Mouse (Mus musculus) embryo, embryonic 9.5 days (tissue): ENCODE measurements around the gene Mgat4a.

Source experiments
- DNase-seq: peaks from one replicate; pipeline ENCODE4 v3.0.0-alpha.2; 2017; ENCODE audit errors: extremely low spot score

Gene Mgat4a

DNA sequence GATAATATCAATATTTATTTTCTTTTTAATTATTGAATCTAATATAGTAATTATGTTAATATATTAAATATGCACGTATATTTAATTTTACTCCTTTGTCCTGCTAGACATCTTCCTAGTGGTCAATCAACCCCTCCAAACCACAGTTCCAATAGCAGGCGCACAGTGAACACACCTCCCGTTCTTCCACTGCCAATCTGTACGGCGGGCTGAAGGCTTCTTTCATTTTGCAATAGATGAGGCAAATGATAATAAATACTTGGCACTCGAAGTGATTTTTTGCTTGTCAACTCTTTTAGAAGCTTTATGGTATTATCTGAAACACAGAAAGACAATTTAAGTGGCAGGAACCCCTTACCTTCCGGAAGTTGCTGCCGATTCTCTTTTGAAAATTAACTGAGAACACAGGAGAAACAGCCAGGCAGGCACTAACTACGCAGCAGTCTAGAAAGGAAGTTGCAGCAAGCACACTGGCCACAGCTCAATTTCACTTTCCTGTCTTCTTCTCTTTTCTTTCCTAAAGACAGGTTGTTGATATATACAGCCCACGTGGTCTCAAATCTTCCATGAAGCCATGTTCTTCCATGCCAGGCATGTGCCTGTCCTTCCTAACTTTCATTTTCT lies 45.0 kb downstream of the Mgat4a start:
- DNase-seq, result no peak

GRCm38 (mm10) chr1:37495104-37495503 lies 45.7 kb downstream of the Mgat4a start:
- DNase-seq, result no peak

DNA sequence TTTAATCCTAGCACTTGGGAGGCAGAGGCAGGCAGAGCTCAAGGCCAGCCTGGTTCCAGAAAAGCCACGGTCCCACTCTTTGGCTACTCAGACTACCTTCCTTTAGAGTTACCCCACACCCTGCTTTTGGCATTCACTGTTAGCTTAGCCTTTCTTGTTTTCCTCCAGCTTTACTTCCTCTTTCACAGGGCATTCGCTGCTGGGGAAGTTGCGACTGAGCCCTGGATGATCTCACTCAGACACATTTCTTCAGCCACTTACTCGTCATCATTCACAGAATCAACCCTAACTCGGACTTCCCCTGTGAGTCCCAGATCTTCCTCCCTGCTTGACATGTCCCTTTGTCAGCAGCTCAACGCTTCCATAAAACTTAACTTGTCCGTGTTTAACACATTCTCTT lies 49.1 kb downstream of the Mgat4a start:
- DNase-seq, result no peak

GRCm38 (mm10) chr1:37490691-37491212 lies 50.1 kb downstream of the Mgat4a start:
- no peak for DNase-seq

DNA sequence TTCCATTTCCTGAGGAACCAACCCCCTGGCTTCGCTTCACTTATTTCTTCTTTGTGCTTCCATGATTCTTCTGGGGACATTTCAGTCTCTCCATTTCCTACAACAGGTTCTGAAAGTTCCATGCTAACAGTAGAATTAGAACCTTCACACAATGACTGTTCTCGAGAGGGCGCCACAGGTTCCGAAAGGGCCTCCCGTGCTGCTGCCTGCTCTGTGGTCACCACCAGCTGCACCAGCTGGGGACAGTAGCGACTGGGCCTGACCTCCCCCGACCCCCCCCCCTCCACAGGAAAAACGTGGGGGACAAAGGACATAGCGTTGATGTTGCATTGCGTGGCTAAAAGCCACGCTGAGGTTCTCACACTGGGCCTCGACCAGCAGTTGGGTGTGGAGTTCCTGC lies 52.3 kb downstream of the Mgat4a start:
- no peak for DNase-seq

GRCm38 (mm10) chr1:37486994-37487393 lies 53.8 kb downstream of the Mgat4a start:
- no peak for DNase-seq

DNA sequence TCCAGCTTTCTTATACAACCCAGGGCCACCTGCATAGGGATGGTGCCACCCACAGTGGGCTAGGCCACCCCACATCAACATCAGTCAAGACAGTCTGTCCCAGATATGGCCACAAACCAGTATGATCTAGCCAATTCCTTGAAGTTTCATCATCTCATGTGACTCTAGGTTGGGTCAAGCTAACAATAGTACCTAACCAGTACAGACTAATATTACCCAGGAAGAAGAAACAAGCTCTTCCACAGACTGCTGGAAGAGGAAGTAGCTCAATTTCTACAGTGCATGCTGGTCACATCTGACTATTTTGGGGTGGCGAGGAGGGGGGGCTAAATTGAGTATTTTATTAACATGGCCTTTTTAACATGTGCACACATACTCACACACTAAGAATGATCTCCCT lies 54.4 kb downstream of the Mgat4a start:
- DNase-seq, result no peak

DNA sequence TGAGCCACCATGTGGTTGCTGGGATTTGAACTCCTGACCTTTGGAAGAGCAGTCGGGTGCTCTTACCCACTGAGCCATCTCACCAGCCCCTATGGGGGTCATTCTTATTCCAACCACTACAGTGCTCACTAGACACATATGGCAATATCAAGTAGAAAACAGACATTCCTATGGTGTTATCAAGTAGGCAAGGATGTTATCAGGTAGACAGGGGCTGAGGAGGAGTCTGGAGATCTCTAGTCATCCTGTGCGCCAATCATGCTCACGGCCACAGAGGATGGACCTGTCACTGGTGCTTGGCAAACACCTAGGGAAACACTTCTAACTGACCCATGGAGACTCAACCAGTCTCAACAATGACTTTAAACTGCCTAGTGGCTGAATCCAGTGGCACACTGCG lies 56.2 kb downstream of the Mgat4a start:
- DNase-seq, result no peak

DNA sequence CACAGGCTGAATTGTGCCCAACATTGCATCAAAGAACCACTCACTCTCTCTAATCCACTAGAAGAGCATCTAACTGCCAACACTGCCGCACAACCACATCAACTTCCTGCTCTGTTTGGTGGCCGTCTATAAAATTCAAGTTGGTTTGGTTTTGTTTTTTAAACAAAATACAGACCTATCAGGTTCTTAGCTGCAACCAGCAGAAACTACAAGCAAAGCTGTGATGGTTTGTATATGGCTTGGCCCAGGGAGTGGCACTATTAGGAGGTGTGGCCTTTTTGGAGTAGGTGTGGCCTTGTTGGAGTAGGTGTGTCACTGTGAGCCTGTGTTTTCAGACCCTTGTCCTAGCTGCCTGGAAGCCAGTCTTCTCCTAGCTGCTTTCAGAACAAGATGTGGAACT lies 59.5 kb downstream of the Mgat4a start:
- DNase-seq, result no peak

DNA sequence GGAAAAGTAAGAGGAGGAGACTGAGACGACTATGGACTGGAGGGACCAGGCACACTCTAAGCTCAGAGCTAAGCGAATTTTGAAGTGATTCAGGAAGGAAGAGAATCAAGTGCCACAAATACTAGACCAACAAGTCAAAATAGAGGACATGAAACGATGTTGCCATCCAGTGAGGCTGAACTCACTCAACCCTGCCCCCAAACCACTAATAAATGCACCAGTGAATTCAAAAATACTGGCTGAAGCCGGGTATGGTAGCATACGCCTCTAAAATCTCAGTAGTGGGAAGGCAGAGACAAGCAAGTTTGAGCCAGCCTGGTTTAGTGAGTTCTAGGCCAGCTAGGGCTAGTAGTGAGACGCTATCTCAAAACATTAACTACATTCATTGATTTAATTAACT lies 60.1 kb downstream of the Mgat4a start:
- no peak for DNase-seq

GRCm38 (mm10) chr1:37479759-37480158 lies 61.1 kb downstream of the Mgat4a start:
- no peak for DNase-seq

- no peak for DNase-seq
Measured at GRCm38 (mm10) chr1:37479074-37479473, 61.7 kb downstream of the Mgat4a start.

GRCm38 (mm10) chr1:37478416-37478815 lies 62.4 kb downstream of the Mgat4a start:
- DNase-seq, result no peak

DNA sequence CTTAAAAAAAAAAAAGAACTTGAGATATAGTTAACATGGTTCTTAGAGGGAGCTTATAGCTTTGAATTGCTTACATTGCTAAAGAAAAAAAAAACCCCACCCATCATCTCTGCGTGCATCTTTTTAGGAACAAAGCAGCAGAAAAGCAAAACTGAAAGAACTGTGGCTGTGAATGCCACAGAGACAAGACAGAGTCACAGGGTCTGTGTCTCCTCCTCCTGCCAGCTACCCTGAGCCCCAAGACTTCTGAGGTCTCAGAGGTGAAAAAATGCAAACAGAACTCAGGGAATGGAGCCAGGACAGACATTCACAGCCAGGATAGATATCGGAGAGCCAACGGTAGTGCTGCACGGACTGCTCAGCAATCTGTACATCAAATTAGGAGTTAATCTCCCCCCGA lies 62.9 kb downstream of the Mgat4a start:
- DNase-seq, result no peak

DNA sequence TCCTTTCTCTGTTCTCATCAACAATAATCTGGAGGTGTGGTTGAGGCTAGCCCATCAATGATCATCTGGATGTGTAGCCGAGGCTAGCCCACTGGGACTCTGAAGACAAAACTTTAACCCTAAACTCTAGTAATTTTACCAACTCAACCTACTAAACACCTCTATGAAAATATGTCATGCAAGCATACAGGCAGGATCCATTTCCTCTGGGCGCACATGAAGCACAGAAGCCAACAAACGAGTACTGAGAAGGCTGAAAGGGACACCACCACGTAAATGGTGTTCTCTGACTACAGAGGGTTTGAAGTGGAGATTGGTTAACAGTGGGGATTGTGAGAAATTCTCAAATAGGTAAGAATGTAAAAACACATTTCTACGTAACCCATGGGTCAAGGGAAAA lies 63.6 kb downstream of the Mgat4a start:
- no peak for DNase-seq

GRCm38 (mm10) chr1:37475312-37475711 lies 65.5 kb downstream of the Mgat4a start:
- DNase-seq, result no peak

- DNase-seq, result no peak
Measured at GRCm38 (mm10) chr1:37474634-37475190, 66.1 kb downstream of the Mgat4a start.

- no peak for DNase-seq
Measured at GRCm38 (mm10) chr1:37474046-37474445, 66.8 kb downstream of the Mgat4a start.

GRCm38 (mm10) chr1:37473251-37473650 lies 67.6 kb downstream of the Mgat4a start:
- DNase-seq, result no peak

DNA sequence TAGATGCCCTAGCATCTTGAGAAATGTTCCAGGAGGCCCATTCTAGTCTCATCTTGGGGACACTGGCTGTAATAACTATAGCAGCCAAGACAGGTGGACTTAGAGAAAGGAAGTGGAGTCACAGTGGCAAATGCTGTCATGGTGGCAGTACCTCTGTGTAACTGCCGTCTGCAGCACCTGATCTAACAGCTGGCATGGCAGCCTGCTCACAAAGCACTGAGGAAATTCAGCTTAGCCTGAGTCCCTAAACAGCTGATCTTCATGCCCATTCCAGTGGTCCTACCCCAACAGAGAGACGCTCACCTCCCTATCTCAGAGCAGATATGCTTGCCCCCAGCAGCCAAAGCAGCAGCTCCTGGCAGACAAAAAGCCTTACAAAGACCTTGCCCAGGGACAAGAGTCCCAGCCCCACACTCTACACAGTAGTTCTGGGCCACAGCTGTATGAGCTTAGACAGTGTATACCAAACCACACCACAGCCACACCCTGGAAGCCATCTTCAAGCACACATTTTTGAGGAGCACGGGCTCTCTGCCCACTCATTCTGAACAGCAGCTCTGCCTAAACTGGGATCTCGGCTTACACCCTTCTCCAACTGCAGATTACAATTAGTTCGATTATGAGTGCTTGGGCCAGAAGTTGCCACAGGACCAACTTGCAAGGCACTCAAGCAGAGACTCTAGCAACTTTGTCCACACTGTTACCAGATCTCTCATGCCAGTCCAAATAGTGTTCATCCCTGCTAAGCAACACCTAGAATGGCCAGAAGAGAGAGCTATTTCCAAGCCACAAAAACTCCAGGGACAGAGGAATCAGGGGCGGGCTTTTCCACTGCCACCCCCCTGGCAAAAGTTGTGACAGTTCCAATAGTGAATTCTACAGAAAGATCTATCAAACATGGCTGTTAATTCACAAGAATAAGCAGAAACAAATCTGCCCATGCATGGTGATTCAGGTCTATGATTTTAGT lies 69.4 kb downstream of the Mgat4a start:
- DNase-seq, result no peak

GRCm38 (mm10) chr1:37469007-37469406 lies 71.8 kb downstream of the Mgat4a start:
- no peak for DNase-seq

GRCm38 (mm10) chr1:37467806-37468205 lies 73.0 kb downstream of the Mgat4a start:
- no peak for DNase-seq
